Mouse (Mus musculus) forebrain, embryonic 11.5 days (tissue): Measurements from ENCODE around the gene Shox2. TPM values are rescaled to one million over a fixed set of nuclear protein-coding genes. Genes with fewer than 3 reads are reported as not detected.

ENCODE experiments used
- polyA plus RNA-seq: library from polyadenylated mRNA; unstranded; fragments of >200 nt; fragmentation: Nextera tagmentation; extraction: Ambion mirVana; gene quantifications from 2 replicates; pipeline ENCODE4 v1.2.1, GENCODE M21; 2014

The Shox2 gene
- polyA plus RNA-seq, 1 experiment from 2014 or later, result 9.8 TPM

Other genes starting within 250 kb of the Shox2 start
- gene Rsrc1, start 381 bp downstream of the Shox2 start, polyA plus RNA-seq, result 42.3 and 44.6 TPM in 2 replicates